Mouse (Mus musculus) liver, adult 2 months (tissue): Measurements from ENCODE around the gene Rab4a.

Experiments used
- CTCF ChIP-seq: fragments of 200-500 bp; IDR thresholded peaks from 2 replicates; pipeline ENCODE4 v1.5.1; 2011; ENCODE audit warnings: low read depth, low read length, control low read depth
- POLR2A ChIP-seq: fragments of 200-500 bp; IDR thresholded peaks from 2 replicates; pipeline ENCODE4 v1.6.1; 2011; ENCODE audit warnings: low read length, control low read depth; ENCODE audit not compliant: insufficient read depth; ENCODE audit errors: extremely low read depth

GRCm38 (mm10) chr8:123817747-123818146 lies 12.0 kb downstream of the Rab4a start:
- TF ChIP-seq POLR2A (no peak), CTCF (peak; percentile 46)
